Mouse (Mus musculus) skeletal muscle tissue, postnatal 0 days (tissue): ENCODE results near the gene Vmn1r2. TPM values are rescaled to one million over a fixed set of nuclear protein-coding genes. Genes with fewer than 3 reads are reported as not detected.

Source experiments
- polyA plus RNA-seq: library from polyadenylated mRNA; unstranded; fragments of >200 nt; fragmentation: Nextera tagmentation; extraction: Ambion mirVana; gene quantifications from 2 replicates; pipeline ENCODE4 v1.2.1, GENCODE M21; 2015

Vmn1r2 gene
- not detected in 2 replicates for polyA plus RNA-seq

DNA sequence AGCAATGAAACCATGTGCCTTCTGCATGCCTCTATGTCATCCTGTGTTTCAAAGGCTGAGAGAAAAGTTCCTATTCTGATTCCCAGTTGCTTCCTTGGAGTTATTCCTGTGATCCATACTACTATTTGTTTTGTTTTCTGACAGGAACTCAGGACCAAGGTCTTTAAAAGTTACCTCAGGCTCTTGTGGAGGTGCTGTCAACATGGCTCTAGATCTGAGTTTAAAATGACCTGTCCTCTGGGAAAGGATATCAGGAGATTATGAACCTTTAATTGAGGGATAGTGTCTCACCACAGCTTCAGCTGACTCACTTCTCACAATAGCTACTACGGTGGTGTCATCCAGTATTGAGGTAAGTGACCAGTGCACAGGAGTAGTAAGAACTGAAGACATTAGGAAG lies at the start of gene Vmn1r2:
Gene Vmn1r2 (plus strand): TSS at position 301 of the 400 bp plus-strand sequence.

DNA sequence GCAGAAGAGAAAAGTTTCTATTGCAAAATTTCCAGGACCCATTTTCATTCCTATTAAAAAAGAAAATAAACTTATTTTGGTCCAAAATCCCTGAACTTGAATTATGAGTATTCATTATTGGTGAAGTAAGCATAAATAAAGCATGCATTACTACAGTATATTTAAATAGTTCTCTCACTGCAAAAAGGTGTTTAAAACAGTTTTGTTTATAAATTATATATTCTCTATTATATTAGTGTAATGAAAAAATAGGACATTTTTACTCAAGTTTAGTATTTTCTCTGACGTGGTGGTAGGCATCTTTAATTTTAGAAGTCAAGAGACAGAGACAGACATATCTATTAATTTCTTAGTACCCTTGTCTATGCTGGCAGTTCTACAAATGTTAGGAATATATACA lies 18.1 kb downstream of the Vmn1r2 start, which contains the start of gene Vmn1r3:
Gene Vmn1r3 (minus strand): TSS at position 101 of the 400 bp plus-strand sequence.

Other genes starting within 250 kb of the Vmn1r2 start
- gene Vmn1r3, start 18.0 kb downstream of the Vmn1r2 start, polyA plus RNA-seq: not detected in 2 replicates